Mouse (Mus musculus) embryo, embryonic 10.5 days (tissue): Measurements from ENCODE around the gene Adam12.
A peak's percentile ranks its signal among the peaks of the same experiment; 100 is the strongest.

Experiments
- DNase-seq: peaks from one replicate; pipeline ENCODE4 v3.0.0-alpha.2; 2015; ENCODE audit warnings: low spot score

Gene Adam12

GRCm38 (mm10) chr7:133872701-133873100 is 359.2 kb downstream of the Adam12 start:
- DNase-seq, result no peak

GRCm38 (mm10) chr7:133870265-133870664 is 361.7 kb downstream of the Adam12 start:
- no peak for DNase-seq

GRCm38 (mm10) chr7:133863684-133864083 is 368.3 kb downstream of the Adam12 start:
- DNase-seq, result no peak

GRCm38 (mm10) chr7:133863151-133863550 is 368.8 kb downstream of the Adam12 start:
- no peak for DNase-seq

GRCm38 (mm10) chr7:133862723-133863122 is 369.2 kb downstream of the Adam12 start:
- no peak for DNase-seq

DNA sequence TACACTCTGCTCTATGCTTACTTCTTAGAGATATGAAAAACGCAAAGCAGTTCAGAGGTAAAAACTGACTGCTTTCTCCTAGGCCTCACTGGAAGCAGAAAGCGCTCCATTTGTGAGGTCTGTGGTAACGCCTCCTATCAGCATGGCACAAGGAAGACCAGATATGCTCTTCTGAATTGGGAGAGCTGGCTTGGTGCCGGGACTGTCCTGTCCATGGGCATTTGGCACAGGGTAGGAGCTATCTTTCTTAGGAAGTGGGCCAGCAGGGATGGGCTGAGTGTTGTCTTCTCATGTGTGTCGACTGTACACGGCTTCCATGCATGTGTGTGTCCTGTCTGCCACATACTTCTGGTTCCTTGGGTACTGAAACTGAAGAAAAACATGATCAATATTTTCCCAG is 369.7 kb downstream of the Adam12 start:
- DNase-seq, result no peak

GRCm38 (mm10) chr7:133859548-133859947 is 372.4 kb downstream of the Adam12 start:
- no peak for DNase-seq

DNA sequence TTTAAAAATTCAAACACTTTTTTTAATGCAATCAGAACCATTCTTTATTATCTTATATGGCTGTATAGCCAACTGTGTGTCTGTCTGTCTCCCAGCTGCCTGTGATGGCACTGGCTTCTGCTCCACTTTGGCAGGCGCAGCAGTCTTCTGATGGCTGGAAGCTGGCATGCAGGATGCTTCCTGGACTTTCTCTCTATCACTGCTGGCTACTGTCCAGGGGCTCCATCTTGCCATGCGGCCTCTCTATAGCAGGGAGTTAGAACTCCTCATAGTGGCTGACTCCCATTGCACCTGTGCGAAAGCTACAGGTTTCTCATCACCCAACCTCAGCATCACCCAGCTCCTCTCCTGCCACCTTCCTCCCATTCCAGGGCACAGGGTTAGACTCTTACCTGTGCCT is 373.4 kb downstream of the Adam12 start:
- DNase-seq, result no peak

DNA sequence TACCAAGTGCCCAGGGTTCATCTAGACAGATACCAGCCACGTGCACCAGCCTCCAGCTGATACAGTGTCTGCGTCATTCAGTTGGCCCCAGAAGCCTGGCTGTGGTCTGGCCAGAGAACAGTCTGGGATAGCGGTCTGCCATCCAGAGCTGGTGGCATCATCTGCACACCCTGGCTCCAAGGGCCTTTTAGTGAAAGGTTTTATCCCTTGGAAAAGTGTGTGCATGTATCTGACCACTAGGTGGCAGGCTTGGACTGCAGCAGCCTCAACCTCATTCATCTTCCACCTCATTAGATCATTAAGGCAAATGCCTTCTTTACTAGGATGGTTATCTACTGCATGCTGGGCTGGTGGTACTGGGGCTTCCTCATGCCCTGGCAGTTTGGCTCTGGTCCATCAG is 375.7 kb downstream of the Adam12 start:
- DNase-seq, result peak; percentile 89

DNA sequence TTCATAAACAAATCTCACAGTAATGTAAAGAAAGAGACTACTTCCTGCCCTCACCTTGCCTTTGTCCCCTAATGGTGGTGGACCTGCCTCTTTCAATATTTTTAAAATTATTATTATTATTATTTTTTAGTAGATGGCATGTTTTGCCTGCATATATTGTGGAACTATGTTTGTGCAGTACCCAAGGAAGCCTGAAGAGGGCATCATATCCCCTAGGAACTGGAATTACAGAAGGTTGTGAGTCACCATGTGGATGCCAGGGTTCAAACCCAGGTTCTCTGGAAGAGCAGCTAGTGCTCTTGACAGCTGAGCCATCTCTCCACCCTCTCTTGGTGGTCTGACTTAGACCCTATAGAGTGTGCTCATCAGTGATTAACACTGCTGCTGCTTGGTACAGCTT is 381.2 kb downstream of the Adam12 start:
- DNase-seq, result no peak

DNA sequence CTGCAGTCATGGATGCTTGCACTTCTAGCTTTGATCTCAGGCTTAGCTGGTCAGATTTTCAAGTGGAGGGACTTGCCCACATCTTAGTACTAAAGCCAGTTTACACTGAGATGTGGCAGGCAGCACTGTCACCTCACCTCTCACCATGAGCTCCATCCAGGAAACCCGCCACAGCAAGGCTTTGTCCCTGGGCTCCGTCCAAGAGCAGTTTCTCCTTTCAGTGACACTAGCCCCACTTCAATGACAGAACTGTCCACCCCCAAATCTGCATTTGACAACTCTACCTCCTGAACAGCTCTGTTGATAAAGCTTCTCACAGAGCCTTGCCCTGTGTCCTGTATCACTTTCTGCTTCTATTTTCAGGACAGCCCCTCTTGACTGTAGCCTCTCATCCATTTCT is 383.8 kb downstream of the Adam12 start:
- no peak for DNase-seq

DNA sequence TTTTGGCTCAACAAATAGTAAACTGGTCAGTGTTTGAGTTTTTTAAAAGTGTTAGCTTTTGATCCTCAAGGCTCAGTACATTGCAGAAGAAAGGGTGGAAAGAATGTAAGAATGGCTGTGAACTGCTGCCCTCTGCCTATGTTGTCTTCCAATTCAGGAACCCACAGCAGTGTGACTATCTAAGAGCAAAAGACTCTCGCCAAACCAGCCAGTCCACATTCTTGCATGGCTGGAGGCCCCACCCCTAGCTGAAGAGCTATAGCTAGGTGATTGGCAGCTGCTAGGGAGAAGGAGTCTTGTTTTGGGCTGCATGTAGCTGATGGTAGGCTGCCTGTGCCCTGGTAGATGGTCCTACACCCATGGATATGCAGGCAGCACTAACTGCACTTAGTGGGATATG is 384.8 kb downstream of the Adam12 start:
- no peak for DNase-seq

- DNase-seq, result no peak
These were observed 389.9 kb downstream of the Adam12 start for GRCm38 (mm10) chr7:133842079-133842478.

DNA sequence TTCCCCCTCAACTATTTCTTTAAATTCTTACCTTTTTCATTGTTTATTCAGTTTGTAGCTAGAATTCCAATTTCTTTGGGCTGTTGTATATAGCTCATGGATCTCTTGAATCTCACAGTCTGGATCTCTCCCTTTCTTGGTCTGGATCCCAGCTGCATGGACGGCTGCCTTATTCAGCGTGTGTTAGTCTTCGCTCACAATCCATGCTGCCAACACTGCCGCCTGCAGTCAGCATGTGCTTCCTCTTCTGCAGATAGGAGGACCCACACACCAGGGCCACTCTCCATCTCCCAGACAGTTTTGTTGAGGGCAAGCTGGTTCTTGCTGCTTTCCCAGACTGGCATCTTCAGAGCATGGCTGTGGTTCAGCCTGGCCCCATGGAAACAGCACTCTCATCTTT is 392.4 kb downstream of the Adam12 start:
- DNase-seq, result no peak
